Mouse (Mus musculus) midbrain, postnatal 0 days (tissue): ENCODE data around the gene Mmp8. TPM values are rescaled to one million over a fixed set of nuclear protein-coding genes. Genes with fewer than 3 reads are reported as not detected.

ENCODE experiments used
- ATAC-seq: fragments of 200-750 bp; cut with Nextera tagmentation; 2 replicates; pipeline ENCODE4 v1.8.0; 2017; ENCODE audit warnings: moderate number of reproducible peaks, mild to moderate bottlenecking, moderate TSS enrichment, moderate library complexity; ENCODE audit not compliant: low FRiP score
- DNase-seq: peaks from one replicate; pipeline ENCODE4 v3.0.0-alpha.2; 2015; ENCODE audit warnings: low spot score
- H3K27ac ChIP-seq: fragments of 300-500 bp; sonication (generic); 2 replicates; pipeline ENCODE4 v1.5.1; 2014; ENCODE audit warnings: low read depth, mild to moderate bottlenecking, low read length, mixed read lengths
- H3K27me3 ChIP-seq: fragments of 300-500 bp; sonication (generic); 2 replicates; pipeline ENCODE4 v1.6.1; 2014; ENCODE audit warnings: low read length, control low read depth, mixed read lengths; ENCODE audit not compliant: insufficient read depth
- H3K36me3 ChIP-seq: fragments of 300-500 bp; sonication (generic); 2 replicates; pipeline ENCODE4 v1.6.1; 2014; ENCODE audit warnings: low read length, control low read depth, mixed read lengths; ENCODE audit not compliant: insufficient read depth
- H3K4me1 ChIP-seq: fragments of 300-500 bp; sonication (generic); 2 replicates; pipeline ENCODE4 v1.6.1; 2014; ENCODE audit warnings: mild to moderate bottlenecking, control low read depth, antibody characterized with exemption, low read length, mixed read lengths; ENCODE audit not compliant: insufficient read depth
- H3K4me2 ChIP-seq: fragments of 300-500 bp; sonication (generic); 2 replicates; pipeline ENCODE4 v1.6.1; 2014; ENCODE audit warnings: low read depth, mild to moderate bottlenecking, low read length, mixed read lengths; ENCODE audit not compliant: poor library complexity, severe bottlenecking
- H3K4me3 ChIP-seq: fragments of 300-500 bp; sonication (generic); 2 replicates; pipeline ENCODE4 v1.5.1; 2014; ENCODE audit warnings: low read depth, mild to moderate bottlenecking, low read length, moderate library complexity
- H3K9ac ChIP-seq: fragments of 300-500 bp; sonication (generic); replicated peaks from 2 replicates; pipeline ENCODE4 v1.6.1; 2014; ENCODE audit warnings: mild to moderate bottlenecking, low read length, moderate library complexity, mixed read lengths; ENCODE audit not compliant: poor library complexity, severe bottlenecking
- H3K9me3 ChIP-seq: fragments of 300-500 bp; sonication (generic); 2 replicates; pipeline ENCODE4 v1.6.1; 2016; ENCODE audit warnings: low read length, control low read depth
- CTCF ChIP-seq: IDR thresholded peaks from 2 replicates; pipeline ENCODE4 v1.5.1; 2016; ENCODE audit warnings: antibody characterized with exemption, mild to moderate bottlenecking
- WGBS: fragments of 180-500 bp; shearing (Covaris S2); extraction: QIAGEN DNeasy Blood & Tissue Kit; methylation state at CpG from one replicate; pipeline ENCODE4 v1.1.7; 2014; 5-methylcytosine and 5-hydroxymethylcytosine counted together
- polyA plus RNA-seq: library from polyadenylated mRNA; unstranded; fragments of >200 nt; fragmentation: Nextera tagmentation; extraction: Ambion mirVana; gene quantifications from 2 replicates; pipeline ENCODE4 v1.2.1, GENCODE M21; 2015
- total RNA-seq: library from RNA; depleted of rRNA; stranded (reverse); fragments of >200 nt; gene quantifications from 2 replicates; pipeline ENCODE4 v1.2.3, GENCODE M21; 2014

Gene Mmp8
- total and polyA plus RNA-seq, 2 experiments from 2014 or later = not detected

GRCm38 (mm10) chr9:7560026-7560425, 1.8 kb downstream of the Mmp8 start:
- Histone ChIP-seq H3K9me3 (no peaks in the 10 kb centered on the region), H3K9ac (no peak overlapping the region), H3K4me3 (no peak overlapping the region), H3K27ac (no peak overlapping the region), H3K27me3 (no peaks in the 10 kb centered on the region), H3K4me1 (no peaks in the 10 kb centered on the region), H3K36me3 (no peaks in the 10 kb centered on the region), H3K4me2 (no peak overlapping the region)
- DNase-seq (no peak), ATAC-seq (no peak)
- TF ChIP-seq CTCF = no peak
- WGBS = 60% methylated on average over 4 of the region's 4 CpGs

- no peaks in the 10 kb centered on the region for H3K4me1 ChIP-seq
- H3K27ac ChIP-seq = no peak overlapping the region
- no peak for DNase-seq
- no peak for TF ChIP-seq CTCF
- H3K4me3 ChIP-seq = no peak overlapping the region
- H3K27me3 ChIP-seq = no peaks in the 10 kb centered on the region
- no peaks in the 10 kb centered on the region for H3K36me3 ChIP-seq
- H3K9ac ChIP-seq = no peak overlapping the region
- H3K4me2 ChIP-seq = no peak overlapping the region
- 73% methylated on average over 7 of the region's 7 CpGs for WGBS
- no peaks in the 10 kb centered on the region for H3K9me3 ChIP-seq
- no peak for ATAC-seq
These were observed 9.1 kb downstream of the Mmp8 start for GRCm38 (mm10) chr9:7567376-7567775.

- WGBS = 80% methylated on average over 2 of the region's 2 CpGs
- no peak overlapping the region for H3K9ac ChIP-seq
- H3K36me3 ChIP-seq = no peaks in the 10 kb centered on the region
- ATAC-seq = no peak
- H3K4me1 ChIP-seq = no peaks in the 10 kb centered on the region
- no peak overlapping the region for H3K4me2 ChIP-seq
- no peak for TF ChIP-seq CTCF
- DNase-seq = no peak
- H3K4me3 ChIP-seq = no peak overlapping the region
- no peak overlapping the region for H3K27ac ChIP-seq
- H3K27me3 ChIP-seq = no peaks in the 10 kb centered on the region
- H3K9me3 ChIP-seq = no peaks in the 10 kb centered on the region
These were observed 9.7 kb downstream of the Mmp8 start for GRCm38 (mm10) chr9:7567923-7568322.

- WGBS = 97% methylated on average over 1 of the region's 1 CpGs
- H3K27ac ChIP-seq = no peak overlapping the region
- no peak for TF ChIP-seq CTCF
- H3K27me3 ChIP-seq = no peaks in the 10 kb centered on the region
- no peak overlapping the region for H3K9ac ChIP-seq
- no peaks in the 10 kb centered on the region for H3K4me1 ChIP-seq
- H3K36me3 ChIP-seq = no peaks in the 10 kb centered on the region
- no peak for ATAC-seq
- no peak for DNase-seq
- H3K9me3 ChIP-seq = no peaks in the 10 kb centered on the region
- H3K4me3 ChIP-seq = no peak overlapping the region
- H3K4me2 ChIP-seq = no peak overlapping the region
These were observed 12.2 kb downstream of the Mmp8 start for GRCm38 (mm10) chr9:7570485-7570884.

- 85% methylated on average over 4 of the region's 4 CpGs for WGBS
- Histone ChIP-seq H3K4me2 (no peak within 1 kb of the TSS), H3K27me3 (no peaks in the 10 kb centered on the region), H3K36me3 (no peaks in the 10 kb centered on the region), H3K9ac (no peak within 1 kb of the TSS), H3K4me3 (no peak within 1 kb of the TSS), H3K27ac (no peak within 1 kb of the TSS), H3K9me3 (no peaks in the 10 kb centered on the region), H3K4me1 (no peaks in the 10 kb centered on the region)
- TF ChIP-seq CTCF = no peak
- ATAC-seq (no peak), DNase-seq (no peak)
These were observed 12.9 kb downstream of the Mmp8 start, which contains the start of gene Mmp27 for GRCm38 (mm10) chr9:7571162-7571561. Gene Mmp27, plus strand, starts transcription at chr9:7571396.

GRCm38 (mm10) chr9:7572188-7572587, 13.9 kb downstream of the Mmp8 start:
- no peak for TF ChIP-seq CTCF
- no peak for ATAC-seq
- 92% methylated on average over 7 of the region's 7 CpGs for WGBS
- H3K36me3 ChIP-seq = no peaks in the 10 kb centered on the region
- no peaks in the 10 kb centered on the region for H3K4me1 ChIP-seq
- H3K4me3 ChIP-seq = no peak overlapping the region
- no peak overlapping the region for H3K9ac ChIP-seq
- no peaks in the 10 kb centered on the region for H3K27me3 ChIP-seq
- no peak overlapping the region for H3K4me2 ChIP-seq
- H3K9me3 ChIP-seq = no peaks in the 10 kb centered on the region
- no peak for DNase-seq
- H3K27ac ChIP-seq = no peak overlapping the region
